Mouse (Mus musculus): ENCODE measurements around the gene Rxrb.
"Not testable (repeated sequence)": the region's sequence is repeated elsewhere in the genome, so short reads cannot be mapped to it uniquely, and the experiment has no call there.

Rxrb gene

GRCm38 (mm10) chr17:34031465-34032173 lies at the start of gene Rxrb, which contains the start of gene Slc39a7:
TSS of gene Rxrb (plus strand) at chr17:34031812.
TSS of gene Slc39a7 (minus strand) at chr17:34031682.
- peak; percentile 72 for ATAC-seq (ENCODE audit: low TSS enrichment)

- ATAC-seq (ENCODE audit: low TSS enrichment) = not testable (repeated sequence)
Measured at GRCm38 (mm10) chr17:33982136-33982535, 49.5 kb upstream of the Rxrb start.

- ATAC-seq (ENCODE audit: low TSS enrichment) = 0 out of 2 replicates have a peak, but pooled peaks have one; percentile 41
Measured at GRCm38 (mm10) chr17:33991788-33992664, 39.6 kb upstream of the Rxrb start.

- no peak for ATAC-seq (ENCODE audit: low TSS enrichment)
Measured at GRCm38 (mm10) chr17:33994959-33995358, 36.7 kb upstream of the Rxrb start.

- no peak for ATAC-seq (ENCODE audit: low TSS enrichment)
Measured at GRCm38 (mm10) chr17:33995651-33996050, 36.0 kb upstream of the Rxrb start.

GRCm38 (mm10) chr17:33997025-33997424 lies 34.6 kb upstream of the Rxrb start:
- not testable (repeated sequence) for ATAC-seq (ENCODE audit: low TSS enrichment)

GRCm38 (mm10) chr17:33998697-33999096 lies 32.9 kb upstream of the Rxrb start:
- ATAC-seq (ENCODE audit: low TSS enrichment) = not testable (repeated sequence)

GRCm38 (mm10) chr17:33999341-34000149 lies 32.1 kb upstream of the Rxrb start:
- ATAC-seq (ENCODE audit: low TSS enrichment) = no peak

GRCm38 (mm10) chr17:34000150-34000537 lies 31.5 kb upstream of the Rxrb start, which contains the start of gene H2-K1:
TSS of gene H2-K1 (minus strand) at chr17:34000347.
- peak; percentile 97 for ATAC-seq (ENCODE audit: low TSS enrichment)

GRCm38 (mm10) chr17:34000796-34001195 lies 30.8 kb upstream of the Rxrb start:
- not testable (repeated sequence) for ATAC-seq (ENCODE audit: low TSS enrichment)

GRCm38 (mm10) chr17:34003426-34003825 lies 28.2 kb upstream of the Rxrb start:
- ATAC-seq (ENCODE audit: low TSS enrichment) = no peak

GRCm38 (mm10) chr17:34006570-34006969 lies 25.0 kb upstream of the Rxrb start:
- ATAC-seq (ENCODE audit: low TSS enrichment) = no peak

GRCm38 (mm10) chr17:34010156-34010555 lies 21.5 kb upstream of the Rxrb start:
- no peak for ATAC-seq (ENCODE audit: low TSS enrichment)

GRCm38 (mm10) chr17:34013436-34013835 lies 18.2 kb upstream of the Rxrb start:
- no peak for ATAC-seq (ENCODE audit: low TSS enrichment)

GRCm38 (mm10) chr17:34021539-34022413 lies 9.8 kb upstream of the Rxrb start:
- no peak for ATAC-seq (ENCODE audit: low TSS enrichment)

GRCm38 (mm10) chr17:34022414-34022783 lies 9.2 kb upstream of the Rxrb start:
- no peak for ATAC-seq (ENCODE audit: low TSS enrichment)

GRCm38 (mm10) chr17:34022987-34023386 lies 8.6 kb upstream of the Rxrb start:
- ATAC-seq (ENCODE audit: low TSS enrichment) = no peak

GRCm38 (mm10) chr17:34023678-34024077 lies 7.9 kb upstream of the Rxrb start:
- no peak for ATAC-seq (ENCODE audit: low TSS enrichment)

- peak; percentile 64 for ATAC-seq (ENCODE audit: low TSS enrichment)
Measured at GRCm38 (mm10) chr17:34024317-34024821, 7.2 kb upstream of the Rxrb start, which contains the start of gene Ring1. TSS of gene Ring1 (minus strand) at chr17:34024680.

Data from frontal cortex, adult (tissue).